Mouse (Mus musculus): ENCODE data around the gene Wwp2. TPM values are rescaled to one million over a fixed set of nuclear protein-coding genes. Genes with fewer than 3 reads are reported as not detected.

Gene Wwp2
- polyA plus RNA-seq, 1 experiment from 2014 or later = 44.8 TPM

DNA sequence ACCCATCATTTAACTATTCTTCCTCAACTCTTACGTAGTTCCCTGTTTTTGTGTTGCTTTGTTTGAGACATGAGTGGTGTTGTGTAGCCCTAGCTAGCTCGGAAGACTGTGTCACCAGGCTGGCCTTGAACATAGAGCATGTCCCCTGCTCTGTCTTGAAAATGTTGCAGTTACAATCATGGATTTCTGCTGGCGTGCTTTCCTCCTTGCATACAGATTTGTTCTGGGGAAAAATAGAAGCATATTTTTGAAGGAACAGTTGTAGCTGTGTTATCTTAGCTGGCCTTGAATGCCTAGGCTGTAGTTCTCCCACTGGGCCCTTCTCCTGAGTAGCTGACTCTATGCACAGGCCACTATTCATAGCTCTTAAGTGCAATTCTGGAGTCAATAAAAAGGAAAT is 74.6 kb downstream of the Wwp2 start:
- no peak overlapping the region for H3K4me2 ChIP-seq (replicated peaks; ENCODE audit: low read depth, low read length)
- no peaks in the 10 kb centered on the region for H3K27me3 ChIP-seq (ENCODE audit: insufficient read depth, low read length)
- no peak overlapping the region for H3K27ac ChIP-seq (ENCODE audit: low read length)
- H3K9me3 ChIP-seq (ENCODE audit: low read length) = no peaks in the 10 kb centered on the region
- H3K4me3 ChIP-seq (ENCODE audit: low read length) = no peak overlapping the region
- no peak for ATAC-seq (ENCODE audit: low FRiP score, low TSS enrichment)
- WGBS = 94% methylated on average over 3 of the region's 3 CpGs
- H3K9ac ChIP-seq (replicated peaks; ENCODE audit: low read length) = no peak overlapping the region
- H3K36me3 ChIP-seq (ENCODE audit: insufficient read depth, low read length) = peaks cover 6% of the 10 kb centered on the region; the same call in 1 of the 2 replicates
- H3K4me1 ChIP-seq (ENCODE audit: insufficient read depth, low read length) = no peaks in the 10 kb centered on the region

DNA sequence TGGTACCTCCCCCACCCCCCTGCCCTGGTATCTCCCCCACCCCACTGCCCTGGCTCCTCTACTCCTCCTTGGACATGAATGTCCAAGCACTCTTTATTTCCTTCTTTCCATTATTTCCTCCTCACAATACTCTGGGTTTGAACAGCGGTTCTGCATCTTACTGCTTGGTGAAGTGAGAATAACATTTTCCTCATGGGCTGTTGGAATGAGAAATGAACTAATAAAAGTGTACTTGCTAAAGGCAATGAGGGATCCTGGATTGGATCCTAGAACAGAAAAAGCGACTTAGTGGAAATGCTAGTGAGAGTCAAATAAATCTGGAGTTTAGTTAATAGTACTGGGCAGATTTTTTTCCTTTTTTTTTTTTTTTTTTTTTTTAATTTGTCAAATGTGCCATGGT is 77.1 kb downstream of the Wwp2 start:
- WGBS = 89% methylated on average over 2 of the region's 2 CpGs
- no peak for ATAC-seq (ENCODE audit: low FRiP score, low TSS enrichment)

DNA sequence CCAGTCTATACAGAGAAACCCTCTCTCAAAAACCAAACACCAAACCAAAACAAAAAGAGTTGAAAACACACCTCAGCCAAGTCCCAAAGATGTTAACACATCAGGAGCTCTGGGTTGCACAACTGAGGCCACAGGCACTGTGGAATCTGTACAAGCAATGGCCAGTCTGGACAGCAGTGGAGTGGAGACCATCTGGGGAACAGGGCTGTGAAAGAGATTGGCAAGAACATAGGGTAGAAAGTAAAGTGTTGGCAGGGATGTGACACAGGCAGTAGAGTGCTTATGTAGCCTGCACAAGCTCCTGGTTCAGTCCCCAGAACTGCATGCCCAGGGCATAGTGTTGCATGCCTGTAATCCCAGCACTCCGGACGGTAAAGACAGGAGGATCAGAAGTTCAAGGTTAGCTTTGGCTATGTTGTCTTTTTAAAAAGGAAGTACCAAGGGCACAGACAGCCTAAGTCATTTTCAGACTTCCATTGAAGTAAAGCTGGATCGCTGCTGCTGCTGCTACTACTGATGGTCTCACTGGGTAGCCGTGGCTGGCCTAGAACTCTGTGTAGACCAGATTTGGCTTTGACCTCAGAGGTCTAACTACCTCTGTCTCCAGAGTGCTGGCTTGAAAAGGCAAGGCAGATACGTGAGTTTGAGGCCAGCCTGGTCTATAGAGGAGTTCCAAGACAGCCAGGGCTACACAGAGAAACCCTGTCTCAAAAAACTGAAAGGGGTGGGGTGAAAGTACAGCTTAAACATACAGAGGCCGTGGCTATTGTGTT is 79.0 kb downstream of the Wwp2 start:
- 85% methylated on average over 6 of the region's 6 CpGs for WGBS
- H3K4me2 ChIP-seq (replicated peaks; ENCODE audit: low read depth, low read length) = no peak overlapping the region
- H3K9ac ChIP-seq (replicated peaks; ENCODE audit: low read length) = no peak overlapping the region
- no peak overlapping the region for H3K4me3 ChIP-seq (ENCODE audit: low read length)
- no peaks in the 10 kb centered on the region for H3K27me3 ChIP-seq (ENCODE audit: insufficient read depth, low read length)
- peaks cover 7% of the 10 kb centered on the region for H3K36me3 ChIP-seq (ENCODE audit: insufficient read depth, low read length)
- no peaks in the 10 kb centered on the region for H3K9me3 ChIP-seq (ENCODE audit: low read length)
- ATAC-seq (ENCODE audit: low FRiP score, low TSS enrichment) = no peak
- no peak overlapping the region for H3K27ac ChIP-seq (ENCODE audit: low read length)
- peaks cover 4% of the 10 kb centered on the region for H3K4me1 ChIP-seq (ENCODE audit: insufficient read depth, low read length)

More for the DNA sequence above, 77.1 kb downstream of the Wwp2 start:
- Histone ChIP-seq H3K4me1 (ENCODE audit: insufficient read depth, low read length) (no peaks in the 10 kb centered on the region), H3K36me3 (ENCODE audit: insufficient read depth, low read length) (peaks cover 5% of the 10 kb centered on the region), H3K27ac (ENCODE audit: low read length) (no peak overlapping the region), H3K9me3 (ENCODE audit: low read length) (no peaks in the 10 kb centered on the region), H3K27me3 (ENCODE audit: insufficient read depth, low read length) (no peaks in the 10 kb centered on the region), H3K4me2 (replicated peaks; ENCODE audit: low read depth, low read length) (no peak overlapping the region), H3K4me3 (ENCODE audit: low read length) (no peak overlapping the region), H3K9ac (replicated peaks; ENCODE audit: low read length) (no peak overlapping the region)

DNA sequence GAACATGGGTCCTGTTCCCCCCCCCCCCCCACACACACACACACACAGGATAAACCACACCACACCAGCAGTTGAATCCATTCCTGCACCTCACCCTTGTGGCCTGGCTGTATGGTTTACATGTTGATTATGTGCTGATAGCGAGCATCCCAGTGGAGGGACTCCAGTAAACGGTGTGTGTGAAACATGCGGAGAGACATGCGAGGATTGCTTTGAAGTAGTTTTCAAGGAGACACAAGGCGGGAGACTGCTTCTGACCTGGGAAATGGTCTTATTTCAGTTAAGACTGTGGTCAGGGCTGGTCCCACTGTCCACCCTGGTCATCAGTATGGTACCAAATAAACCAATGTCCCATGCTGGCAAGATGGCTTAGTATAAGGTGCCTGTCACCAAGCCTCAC is 82.6 kb downstream of the Wwp2 start:
- no peak overlapping the region for H3K4me2 ChIP-seq (replicated peaks; ENCODE audit: low read depth, low read length)
- ATAC-seq (ENCODE audit: low FRiP score, low TSS enrichment) = no peak
- peaks cover 7% of the 10 kb centered on the region for H3K4me1 ChIP-seq (ENCODE audit: insufficient read depth, low read length)
- peaks cover 7% of the 10 kb centered on the region for H3K36me3 ChIP-seq (ENCODE audit: insufficient read depth, low read length)
- H3K4me3 ChIP-seq (ENCODE audit: low read length) = no peak overlapping the region
- no peaks in the 10 kb centered on the region for H3K27me3 ChIP-seq (ENCODE audit: insufficient read depth, low read length)
- no peak overlapping the region for H3K27ac ChIP-seq (ENCODE audit: low read length)
- no peak overlapping the region for H3K9ac ChIP-seq (replicated peaks; ENCODE audit: low read length)
- 95% methylated on average over 5 of the region's 5 CpGs for WGBS
- no peaks in the 10 kb centered on the region for H3K9me3 ChIP-seq (ENCODE audit: low read length)

DNA sequence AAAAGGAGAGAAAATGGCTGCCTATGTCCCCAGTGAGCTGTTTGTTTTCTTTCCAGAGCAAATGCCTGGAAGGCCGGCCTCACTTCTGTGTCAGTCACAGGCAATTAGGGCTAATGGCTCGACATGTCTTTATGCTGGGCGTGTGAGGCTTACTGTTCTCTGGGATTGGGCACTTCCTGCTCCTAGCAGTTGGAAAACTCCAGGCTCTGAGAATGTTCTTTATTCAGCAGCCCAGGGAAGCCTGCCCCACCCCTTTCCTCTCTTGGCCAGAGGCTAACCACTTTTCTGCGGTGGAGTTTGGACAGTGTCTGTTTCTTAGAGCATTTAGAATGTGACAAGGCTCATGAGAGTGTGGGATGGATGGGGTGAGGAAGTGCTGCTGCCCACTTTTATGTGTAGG is 83.7 kb downstream of the Wwp2 start:
- Histone ChIP-seq H3K27me3 (ENCODE audit: insufficient read depth, low read length) (no peaks in the 10 kb centered on the region), H3K9me3 (ENCODE audit: low read length) (no peaks in the 10 kb centered on the region), H3K4me3 (ENCODE audit: low read length) (no peak overlapping the region), H3K27ac (ENCODE audit: low read length) (no peak overlapping the region), H3K9ac (replicated peaks; ENCODE audit: low read length) (no peak overlapping the region), H3K4me1 (ENCODE audit: insufficient read depth, low read length) (peaks cover 7% of the 10 kb centered on the region), H3K36me3 (ENCODE audit: insufficient read depth, low read length) (peaks cover 7% of the 10 kb centered on the region), H3K4me2 (replicated peaks; ENCODE audit: low read depth, low read length) (no peak overlapping the region)
- WGBS = 8% methylated on average over 4 of the region's 4 CpGs
- ATAC-seq (ENCODE audit: low FRiP score, low TSS enrichment) = no peak

DNA sequence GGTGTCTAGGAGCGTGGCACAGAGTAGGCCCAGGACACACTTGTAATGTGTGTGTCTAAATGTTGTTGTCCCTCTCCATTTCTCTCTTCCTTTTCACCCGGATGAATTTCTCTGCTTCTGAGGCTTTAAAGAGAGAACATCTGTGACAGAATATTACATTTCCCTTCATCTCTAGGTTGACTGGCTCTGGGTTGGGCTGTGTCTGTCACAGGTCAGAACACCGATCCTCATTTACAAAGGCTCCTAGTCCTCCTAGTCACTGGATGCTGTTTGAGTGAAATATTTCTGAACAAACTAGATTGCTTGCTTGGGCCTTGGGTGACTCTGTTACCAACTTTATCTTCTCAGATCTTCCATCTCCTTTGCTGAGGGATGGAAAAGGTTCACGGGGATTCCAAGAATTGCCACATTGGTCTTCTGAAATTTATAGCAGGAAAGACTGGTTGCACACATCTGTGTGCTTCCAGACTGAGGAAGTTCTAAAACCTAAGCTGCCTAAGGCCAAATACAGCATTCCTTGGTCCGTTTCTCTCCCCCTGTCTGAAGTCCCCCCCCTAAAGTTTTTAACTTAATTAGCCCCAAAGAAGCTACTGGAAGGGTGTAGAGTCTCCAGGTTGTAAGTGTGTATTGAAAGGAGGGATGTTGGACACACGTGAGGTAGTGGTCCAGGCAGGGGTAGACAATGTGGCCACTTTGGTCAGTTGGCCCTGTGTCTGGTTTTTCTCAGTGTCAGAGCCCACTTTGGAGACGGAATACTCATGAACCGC is 85.8 kb downstream of the Wwp2 start:
- ATAC-seq (ENCODE audit: low FRiP score, low TSS enrichment) = peak; percentile 49; the same call in 1 of the 2 replicates
- no peaks in the 10 kb centered on the region for H3K27me3 ChIP-seq (ENCODE audit: insufficient read depth, low read length)
- peak overlapping the region; percentile 57; the same call in 1 of the 2 replicates for H3K27ac ChIP-seq (ENCODE audit: low read length)
- 45% methylated on average over 8 of the region's 8 CpGs for WGBS
- no peak overlapping the region for H3K4me3 ChIP-seq (ENCODE audit: low read length)
- H3K4me2 ChIP-seq (replicated peaks; ENCODE audit: low read depth, low read length) = no peak overlapping the region
- H3K9ac ChIP-seq (replicated peaks; ENCODE audit: low read length) = no peak overlapping the region
- H3K36me3 ChIP-seq (ENCODE audit: insufficient read depth, low read length) = peaks cover 7% of the 10 kb centered on the region
- no peaks in the 10 kb centered on the region for H3K9me3 ChIP-seq (ENCODE audit: low read length)
- peaks cover 7% of the 10 kb centered on the region for H3K4me1 ChIP-seq (ENCODE audit: insufficient read depth, low read length)

DNA sequence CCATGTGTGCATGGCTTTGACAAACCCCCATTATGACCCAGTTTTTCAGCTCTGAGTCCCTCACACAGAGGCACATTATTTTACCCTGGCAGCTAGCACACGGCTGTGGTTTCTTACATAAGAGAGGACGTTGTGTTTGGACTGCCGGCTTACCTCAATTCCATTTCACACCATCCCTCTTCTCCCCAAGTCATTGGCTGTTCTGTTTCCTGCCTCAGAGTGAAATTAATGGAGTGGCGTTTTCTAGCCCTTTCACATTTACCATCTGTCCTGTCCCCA is 86.3 kb downstream of the Wwp2 start:
- H3K4me3 ChIP-seq (ENCODE audit: low read length) = no peak overlapping the region
- H3K9me3 ChIP-seq (ENCODE audit: low read length) = no peaks in the 10 kb centered on the region
- peaks cover 7% of the 10 kb centered on the region for H3K4me1 ChIP-seq (ENCODE audit: insufficient read depth, low read length)
- whole genome bisulfite sequencing = 54% methylated on average over 4 of the region's 4 CpGs
- H3K9ac ChIP-seq (replicated peaks; ENCODE audit: low read length) = no peak overlapping the region
- H3K27me3 ChIP-seq (ENCODE audit: insufficient read depth, low read length) = no peaks in the 10 kb centered on the region
- no peak for ATAC-seq (ENCODE audit: low FRiP score, low TSS enrichment)
- peak overlapping the region; percentile 57; the same call in 1 of the 2 replicates for H3K27ac ChIP-seq (ENCODE audit: low read length)
- H3K36me3 ChIP-seq (ENCODE audit: insufficient read depth, low read length) = peaks cover 7% of the 10 kb centered on the region
- H3K4me2 ChIP-seq (replicated peaks; ENCODE audit: low read depth, low read length) = no peak overlapping the region

DNA sequence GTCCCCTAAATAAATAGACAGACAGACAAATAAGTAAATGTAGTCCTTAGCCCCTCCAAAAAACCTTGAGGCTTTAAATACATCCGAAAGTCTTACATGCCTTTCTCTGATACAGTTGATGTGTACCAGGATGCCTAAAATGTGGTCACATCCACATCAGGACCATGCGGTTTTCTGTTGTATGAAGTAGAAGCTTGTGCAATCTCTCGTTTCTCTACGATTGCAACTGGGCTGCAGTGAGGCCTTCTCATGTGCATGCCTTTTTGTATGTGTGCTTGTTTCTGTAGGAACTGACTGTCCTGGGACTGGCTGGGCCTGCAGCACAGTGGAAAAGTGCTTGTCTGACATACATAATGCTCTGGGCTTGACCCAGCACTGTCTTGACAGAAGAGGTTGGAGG is 88.4 kb downstream of the Wwp2 start:
- H3K36me3 ChIP-seq (ENCODE audit: insufficient read depth, low read length) = no peaks in the 10 kb centered on the region
- H3K4me1 ChIP-seq (ENCODE audit: insufficient read depth, low read length) = peaks cover 7% of the 10 kb centered on the region
- no peak overlapping the region for H3K27ac ChIP-seq (ENCODE audit: low read length)
- no peak overlapping the region for H3K4me2 ChIP-seq (replicated peaks; ENCODE audit: low read depth, low read length)
- 89% methylated on average over 4 of the region's 4 CpGs for WGBS
- no peak overlapping the region for H3K9ac ChIP-seq (replicated peaks; ENCODE audit: low read length)
- H3K9me3 ChIP-seq (ENCODE audit: low read length) = no peaks in the 10 kb centered on the region
- no peak for ATAC-seq (ENCODE audit: low FRiP score, low TSS enrichment)
- no peaks in the 10 kb centered on the region for H3K27me3 ChIP-seq (ENCODE audit: insufficient read depth, low read length)
- H3K4me3 ChIP-seq (ENCODE audit: low read length) = no peak overlapping the region

DNA sequence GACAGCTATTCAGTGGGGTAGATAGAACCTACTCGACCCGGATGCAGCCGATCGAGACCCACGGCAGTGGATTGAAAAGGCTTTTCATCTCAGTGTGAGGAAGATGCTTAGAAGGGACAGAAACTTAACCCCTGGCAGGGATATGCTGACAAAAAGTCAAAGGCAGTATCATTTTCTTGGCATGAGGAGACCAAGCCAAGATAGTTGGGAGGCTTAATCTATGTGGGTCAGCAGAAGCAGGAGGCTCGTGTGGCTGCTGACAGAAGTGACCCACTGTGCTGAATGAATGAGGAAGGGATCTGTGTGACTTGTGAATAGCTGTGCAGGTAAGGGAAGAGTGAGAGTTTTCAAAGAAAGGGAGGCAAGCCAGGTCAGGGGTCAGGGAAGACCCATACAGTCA is 92.6 kb downstream of the Wwp2 start:
- H3K27me3 ChIP-seq (ENCODE audit: insufficient read depth, low read length) = no peaks in the 10 kb centered on the region
- H3K9ac ChIP-seq (replicated peaks; ENCODE audit: low read length) = no peak overlapping the region
- 44% methylated on average over 6 of the region's 6 CpGs for WGBS

DNA sequence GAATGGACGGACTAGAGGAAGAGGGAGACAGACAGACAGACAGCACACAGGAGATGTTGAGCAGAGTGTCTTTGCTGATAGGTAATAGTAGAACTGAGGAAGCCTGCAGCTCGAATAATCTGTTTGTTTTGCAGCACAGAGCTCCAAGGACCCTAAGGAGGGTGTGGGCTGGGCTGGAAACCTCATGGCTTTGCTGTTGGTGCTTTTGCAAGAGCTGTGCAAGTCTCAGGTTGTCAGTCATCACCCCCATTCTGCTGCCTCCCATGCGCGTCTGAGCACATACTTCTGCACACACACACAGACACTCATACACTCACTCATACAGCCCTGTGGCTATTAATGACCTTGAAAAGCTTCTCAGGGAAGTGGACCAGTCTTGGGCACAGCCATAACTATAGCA is 101.3 kb downstream of the Wwp2 start:
- H3K4me3 ChIP-seq (ENCODE audit: low read length) = no peak overlapping the region
- peaks cover 29% of the 10 kb centered on the region for H3K36me3 ChIP-seq (ENCODE audit: insufficient read depth, low read length)
- H3K4me2 ChIP-seq (replicated peaks; ENCODE audit: low read depth, low read length) = no peak overlapping the region
- H3K27ac ChIP-seq (ENCODE audit: low read length) = no peak overlapping the region
- H3K9ac ChIP-seq (replicated peaks; ENCODE audit: low read length) = no peak overlapping the region
- no peaks in the 10 kb centered on the region for H3K27me3 ChIP-seq (ENCODE audit: insufficient read depth, low read length)
- 59% methylated on average over 4 of the region's 4 CpGs for WGBS
- no peak for ATAC-seq (ENCODE audit: low FRiP score, low TSS enrichment)
- H3K9me3 ChIP-seq (ENCODE audit: low read length) = no peaks in the 10 kb centered on the region
- H3K4me1 ChIP-seq (ENCODE audit: insufficient read depth, low read length) = no peaks in the 10 kb centered on the region

More for the DNA sequence above, 92.6 kb downstream of the Wwp2 start:
- Histone ChIP-seq H3K4me1 (ENCODE audit: insufficient read depth, low read length) (no peaks in the 10 kb centered on the region), H3K4me3 (ENCODE audit: low read length) (no peak overlapping the region), H3K4me2 (replicated peaks; ENCODE audit: low read depth, low read length) (no peak overlapping the region), H3K9me3 (ENCODE audit: low read length) (no peaks in the 10 kb centered on the region), H3K36me3 (ENCODE audit: insufficient read depth, low read length) (peaks cover 11% of the 10 kb centered on the region; the same call in 1 of the 2 replicates), H3K27ac (ENCODE audit: low read length) (no peak overlapping the region)
- no peak for ATAC-seq (ENCODE audit: low FRiP score, low TSS enrichment)

All from kidney, embryonic 16.5 days (tissue).